Mouse (Mus musculus): Measurements from ENCODE around the gene Uggt2.

DNA sequence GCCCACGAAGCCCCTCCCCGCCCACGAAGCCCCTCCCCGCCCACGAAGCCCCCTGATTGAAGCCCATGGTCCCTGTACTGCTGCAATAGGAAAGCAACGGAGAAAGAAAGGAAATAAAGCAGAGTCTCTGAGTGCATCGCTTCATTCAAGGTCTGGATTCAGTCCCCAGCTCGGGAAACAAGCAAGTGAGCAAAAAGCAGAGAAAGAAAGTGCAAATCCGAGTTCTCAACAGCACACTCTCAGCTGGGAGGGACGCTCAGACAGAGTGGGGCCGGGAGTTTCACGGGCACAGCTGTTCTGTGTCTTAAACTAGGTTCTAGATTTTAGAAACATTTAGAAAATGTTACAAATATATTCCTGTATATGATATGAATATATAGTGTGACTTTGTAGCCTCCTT lies 24.4 kb upstream of the Uggt2 start:
- TF ChIP-seq CTCF (IDR thresholded peaks at IDR 0.05; ENCODE audit: control insufficient read depth, insufficient read depth, low read length) (no peak), POLR2A (IDR thresholded peaks at IDR 0.05; ENCODE audit: borderline replicate concordance, control insufficient read depth, low read depth, low read length) (no peak)
